Mouse (Mus musculus): Measurements from ENCODE around the gene Hist1h2ba. TPM values are rescaled to one million over a fixed set of nuclear protein-coding genes. Genes with fewer than 3 reads are reported as not detected.

The Hist1h2ba gene
- polyA plus RNA-seq (2015; fragmentation: Nextera tagmentation; extraction: Ambion mirVana), result not detected in 2 replicates

DNA sequence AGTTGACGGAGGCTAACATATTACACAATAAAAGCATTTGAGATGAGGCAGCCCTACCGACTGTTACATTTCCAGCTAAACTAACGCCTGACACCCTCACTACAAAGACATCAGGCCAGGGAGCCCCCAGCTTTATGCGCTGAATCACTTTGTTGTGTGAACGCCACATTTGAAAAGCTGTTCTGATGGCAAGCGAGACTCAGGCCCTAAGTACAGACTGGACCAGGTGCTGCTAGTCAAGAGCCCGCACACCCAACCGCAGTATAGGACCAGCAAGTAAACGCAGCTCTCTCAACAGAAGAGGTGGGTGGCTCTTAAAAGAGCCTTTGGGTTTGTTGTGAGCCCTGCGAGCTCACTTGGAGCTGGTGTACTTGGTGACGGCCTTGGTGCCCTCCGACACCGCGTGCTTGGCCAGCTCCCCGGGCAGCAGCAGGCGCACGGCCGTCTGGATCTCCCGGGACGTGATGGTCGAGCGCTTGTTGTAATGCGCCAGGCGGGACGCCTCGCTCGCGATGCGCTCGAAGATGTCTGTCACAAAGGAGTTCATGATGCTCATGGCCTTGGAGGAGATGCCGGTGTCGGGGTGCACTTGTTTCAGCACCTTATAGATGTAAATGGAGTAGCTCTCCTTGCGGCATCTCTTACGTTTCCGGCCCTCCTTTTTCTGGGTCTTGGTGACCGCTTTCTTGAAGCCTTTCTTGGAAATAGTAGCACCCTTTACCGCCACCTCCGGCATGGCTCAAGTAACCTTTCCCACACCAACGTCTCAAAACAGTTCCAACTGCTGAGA is at the start of gene Hist1h2ba:
Gene Hist1h2ba, minus strand, starts transcription at position 736 of the 790 bp plus-strand sequence.

DNA sequence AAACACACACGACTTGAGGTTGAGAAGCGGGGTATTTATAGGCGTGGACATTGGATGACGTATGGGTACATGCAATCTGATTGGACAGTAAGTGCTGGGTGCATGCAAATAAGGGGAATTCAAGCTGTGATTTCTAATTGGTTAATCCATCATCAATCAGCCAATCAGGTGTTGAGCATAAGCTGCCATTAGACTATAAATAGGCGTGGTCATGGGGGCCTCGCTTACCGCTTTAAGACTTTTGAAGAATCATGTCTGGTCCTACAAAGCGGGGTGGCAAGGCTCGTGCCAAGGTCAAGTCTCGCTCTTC is 210 bp upstream of the Hist1h2ba start, which contains the start of gene Hist1h2aa:
Gene Hist1h2aa, plus strand, starts transcription at position 252 of the 310 bp plus-strand sequence.

DNA sequence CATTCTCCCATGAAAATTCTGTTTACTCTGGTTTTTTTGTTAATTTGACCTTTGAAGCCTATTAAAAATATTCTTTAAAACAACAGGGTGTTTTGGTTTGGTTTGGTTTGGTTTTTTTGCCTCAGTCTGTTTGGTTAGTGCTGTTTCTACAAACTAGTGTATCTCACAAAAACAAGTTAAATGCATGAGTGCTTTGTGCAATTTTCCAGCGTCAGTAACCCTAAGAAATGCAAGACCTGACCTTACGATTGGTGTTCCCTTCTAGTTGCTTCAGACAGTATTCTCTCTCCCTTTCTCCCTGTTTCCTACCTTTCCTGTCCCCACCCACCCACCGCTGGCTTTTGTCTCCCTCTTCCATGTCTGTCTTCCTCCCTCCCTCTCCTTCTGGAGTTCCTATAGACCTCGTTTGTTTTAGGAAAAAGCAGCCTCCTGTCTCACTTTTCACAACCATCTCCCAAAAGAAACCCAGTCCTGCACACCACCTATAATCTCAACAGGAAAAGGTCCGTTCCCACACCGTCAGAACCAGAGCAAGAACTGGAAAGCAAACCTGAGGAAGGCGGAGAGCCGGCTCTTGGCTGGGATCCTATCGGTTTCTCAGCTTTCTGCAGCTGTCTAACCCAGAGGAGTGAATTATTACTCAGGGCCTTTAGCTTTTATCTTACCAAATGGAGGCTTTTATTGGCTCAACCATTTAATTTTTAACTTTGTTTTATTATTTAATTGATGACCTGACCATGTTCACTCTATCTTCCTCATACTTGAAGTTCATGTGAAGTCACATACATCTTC is 19.4 kb downstream of the Hist1h2ba start, which contains the start of gene Slc17a4:
Gene Slc17a4, minus strand, starts transcription at position 634 of the 792 bp plus-strand sequence.

Small RNA genes lying within 50 kb of the gene (microRNA-seq; reads per million reads assigned to microRNA genes)
- gene Gm44344 (ENCODE audit: borderline replicate concordance, insufficient number of aligned reads), result not detected

Other genes starting within 250 kb of the Hist1h2ba start
- gene Hist1h2bc, start 250.0 kb downstream of the Hist1h2ba start, polyA plus RNA-seq (2015; fragmentation: Nextera tagmentation; extraction: Ambion mirVana), result 173 and 221 TPM in 2 replicates
- not detected in 2 replicates for gene Hist1h1t, start 238.3 kb downstream of the Hist1h2ba start, polyA plus RNA-seq (2015; fragmentation: Nextera tagmentation; extraction: Ambion mirVana)
- gene Hist1h4c, start 235.7 kb downstream of the Hist1h2ba start, polyA plus RNA-seq (2015; fragmentation: Nextera tagmentation; extraction: Ambion mirVana), result 3.9 and 5.8 TPM in 2 replicates
- gene Hfe, start 223.3 kb downstream of the Hist1h2ba start, polyA plus RNA-seq (2015; fragmentation: Nextera tagmentation; extraction: Ambion mirVana), result 27.9 and 33.6 TPM in 2 replicates
- 137 and 180 TPM in 2 replicates for gene Hist1h1c, start 195.3 kb downstream of the Hist1h2ba start, polyA plus RNA-seq (2015; fragmentation: Nextera tagmentation; extraction: Ambion mirVana)
- gene Hist1h3c, start 188.6 kb downstream of the Hist1h2ba start, polyA plus RNA-seq (2015; fragmentation: Nextera tagmentation; extraction: Ambion mirVana), result 1.2 and 1.4 TPM in 2 replicates
- gene Hist1h2bb, start 187.4 kb downstream of the Hist1h2ba start, polyA plus RNA-seq (2015; fragmentation: Nextera tagmentation; extraction: Ambion mirVana), result 0.84 and 0.95 TPM in 2 replicates
- gene Hist1h2ab, start 183.0 kb downstream of the Hist1h2ba start, polyA plus RNA-seq (2015; fragmentation: Nextera tagmentation; extraction: Ambion mirVana), result 18.1 and 21.8 TPM in 2 replicates
- gene Hist1h3b, start 181.9 kb downstream of the Hist1h2ba start, polyA plus RNA-seq (2015; fragmentation: Nextera tagmentation; extraction: Ambion mirVana), result 2.5 and 3.1 TPM in 2 replicates
- 0.50 and 1.1 TPM in 2 replicates for gene Hist1h4b, start 177.1 kb downstream of the Hist1h2ba start, polyA plus RNA-seq (2015; fragmentation: Nextera tagmentation; extraction: Ambion mirVana)
- 0.52 TPM in 1 of 2 replicates, not detected in the other for gene Hist1h4a, start 172.9 kb downstream of the Hist1h2ba start, polyA plus RNA-seq (2015; fragmentation: Nextera tagmentation; extraction: Ambion mirVana)
- gene Hist1h3a, start 171.8 kb downstream of the Hist1h2ba start, polyA plus RNA-seq (2015; fragmentation: Nextera tagmentation; extraction: Ambion mirVana), result 1.1 and 1.8 TPM in 2 replicates
- 1.2 and 1.8 TPM in 2 replicates for gene Hist1h1a, start 170.5 kb downstream of the Hist1h2ba start, polyA plus RNA-seq (2015; fragmentation: Nextera tagmentation; extraction: Ambion mirVana)
- gene Trim38, start 164.2 kb downstream of the Hist1h2ba start, polyA plus RNA-seq (2015; fragmentation: Nextera tagmentation; extraction: Ambion mirVana), result 0.12 TPM in 1 of 2 replicates, not detected in the other
- 1.1 and 1.3 TPM in 2 replicates for gene Slc17a2, start 127.2 kb downstream of the Hist1h2ba start, polyA plus RNA-seq (2015; fragmentation: Nextera tagmentation; extraction: Ambion mirVana)
- gene Slc17a3, start 94.7 kb downstream of the Hist1h2ba start, polyA plus RNA-seq (2015; fragmentation: Nextera tagmentation; extraction: Ambion mirVana), result 0.33 and 0.57 TPM in 2 replicates
- 0.49 TPM in 1 of 2 replicates, not detected in the other for gene Slc17a1, start 66.4 kb downstream of the Hist1h2ba start, polyA plus RNA-seq (2015; fragmentation: Nextera tagmentation; extraction: Ambion mirVana)
- 0.63 and 1.5 TPM in 2 replicates for gene Slc17a4, start 19.1 kb downstream of the Hist1h2ba start, polyA plus RNA-seq (2015; fragmentation: Nextera tagmentation; extraction: Ambion mirVana)
- gene Hist1h2aa, start 306 bp upstream of the Hist1h2ba start, polyA plus RNA-seq (2015; fragmentation: Nextera tagmentation; extraction: Ambion mirVana), result not detected in 2 replicates
- gene Scgn, start 57.1 kb upstream of the Hist1h2ba start, polyA plus RNA-seq (2015; fragmentation: Nextera tagmentation; extraction: Ambion mirVana), result 1.8 and 1.9 TPM in 2 replicates